Mouse (Mus musculus) thymus, adult 2 months (tissue): ENCODE measurements around the gene Cks2.

Experiments used
- CTCF ChIP-seq: fragments of 200-500 bp; IDR thresholded peaks from 2 replicates; pipeline ENCODE4 v1.5.1; 2012; ENCODE audit warnings: mild to moderate bottlenecking, control low read depth, low read length, moderate library complexity, borderline replicate concordance; ENCODE audit not compliant: control insufficient read depth, poor library complexity, insufficient read depth; ENCODE audit errors: extremely low read depth
- POLR2A ChIP-seq: fragments of 200-500 bp; IDR thresholded peaks from 2 replicates; pipeline ENCODE4 v1.6.1; 2012; ENCODE audit warnings: mild to moderate bottlenecking, low read length, control low read depth, moderate library complexity; ENCODE audit not compliant: control insufficient read depth, poor library complexity, insufficient read depth; ENCODE audit errors: extremely low read depth

GRCm38 (mm10) chr13:51611060-51611459, 34.0 kb upstream of the Cks2 start:
- TF ChIP-seq CTCF (no peak), POLR2A (no peak)
